Mouse (Mus musculus): ENCODE data around the gene A4galt.
"Not testable (repeated sequence)": the region's sequence is repeated elsewhere in the genome, so short reads cannot be mapped to it uniquely, and the experiment has no call there.

Gene A4galt

GRCm38 (mm10) chr15:83251176-83252004 is at the start of gene A4galt:
A4galt (minus strand) TSS chr15:83251774.
- peak; percentile 80 to 85 for DNase-seq

- DNase-seq, result peak; percentile 50 to 59
These were observed 48.5 kb upstream of the A4galt start for GRCm38 (mm10) chr15:83299916-83300582.

DNA sequence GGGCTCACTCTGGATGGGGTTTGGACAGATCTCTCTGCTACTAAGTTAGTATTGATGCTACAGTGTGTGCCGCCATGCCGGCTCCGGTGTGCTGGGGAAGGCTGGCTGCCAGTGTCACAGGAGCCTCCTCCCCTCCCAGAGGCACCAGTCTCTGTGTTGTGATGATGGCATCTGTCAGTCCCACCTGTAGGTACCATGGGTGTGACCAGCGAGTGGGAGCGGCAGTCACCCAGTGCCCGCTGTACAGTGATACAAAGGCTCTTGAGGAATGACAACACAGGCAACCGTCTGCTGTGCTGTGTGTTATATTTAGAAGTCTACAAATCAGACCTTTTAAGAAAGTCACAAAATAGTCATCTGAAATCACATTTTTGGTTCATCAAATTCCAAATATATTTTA is 47.9 kb upstream of the A4galt start:
- no peak for DNase-seq

GRCm38 (mm10) chr15:83298810-83299209 is 47.2 kb upstream of the A4galt start:
- DNase-seq, result no peak

DNA sequence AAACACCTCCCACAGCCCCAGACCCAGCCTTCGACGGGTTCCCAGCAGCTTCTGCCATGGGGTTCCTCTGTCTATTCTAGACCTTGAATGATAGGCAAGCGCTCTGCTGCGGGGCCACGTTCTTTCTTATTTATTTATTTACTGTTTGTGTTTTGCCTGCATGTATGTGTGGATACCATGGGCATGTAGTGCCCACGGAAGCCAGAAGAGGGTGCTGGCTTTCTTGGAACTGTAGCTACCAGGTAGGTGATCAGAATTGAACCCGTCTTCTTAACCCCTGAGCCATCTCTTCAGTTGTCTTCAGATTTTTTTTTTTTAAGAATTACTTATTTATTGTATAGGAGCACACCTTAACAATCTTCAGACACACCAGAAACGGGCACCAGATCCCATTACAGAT is 46.7 kb upstream of the A4galt start:
- peak in 1 of 2 experiments; percentile 57 for DNase-seq

DNA sequence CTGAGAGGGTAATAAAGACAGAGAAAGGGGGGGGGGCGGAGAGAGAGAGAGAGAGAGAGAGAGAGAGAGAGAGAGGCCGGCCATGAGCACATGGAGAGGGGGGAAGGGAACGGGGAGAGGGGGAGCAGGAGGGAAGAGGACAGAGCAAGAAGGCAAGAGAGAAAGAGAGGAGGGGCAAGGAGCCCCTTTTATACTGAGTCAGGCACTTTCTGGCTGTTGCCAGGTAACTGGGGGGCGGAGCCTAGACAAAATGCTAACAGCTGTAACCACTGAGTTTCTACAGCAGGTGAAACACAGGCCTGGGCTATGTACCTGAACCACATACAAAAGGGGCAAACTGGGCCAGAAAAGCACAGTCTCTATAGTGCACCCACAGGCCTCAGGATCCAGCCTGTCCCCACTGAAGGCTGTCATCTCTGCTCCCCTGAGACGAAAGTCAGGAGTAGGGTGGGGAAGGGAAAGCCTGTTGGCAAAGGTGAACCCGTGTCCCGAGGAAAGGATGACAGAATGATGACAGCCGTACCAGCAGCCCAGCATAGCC is 45.3 kb upstream of the A4galt start:
- DNase-seq, result peak; percentile 47 to 69

GRCm38 (mm10) chr15:83296050-83296449 is 44.5 kb upstream of the A4galt start:
- peak in 1 of 2 experiments; percentile 15 for DNase-seq

GRCm38 (mm10) chr15:83294954-83295353 is 43.4 kb upstream of the A4galt start:
- peak in 1 of 2 experiments; percentile 11 for DNase-seq

- DNase-seq, result peak; percentile 86 to 92
These were observed 42.4 kb upstream of the A4galt start for GRCm38 (mm10) chr15:83293706-83294645.

- peak; percentile 79 to 88 for DNase-seq
These were observed 41.6 kb upstream of the A4galt start for GRCm38 (mm10) chr15:83293144-83293543.

DNA sequence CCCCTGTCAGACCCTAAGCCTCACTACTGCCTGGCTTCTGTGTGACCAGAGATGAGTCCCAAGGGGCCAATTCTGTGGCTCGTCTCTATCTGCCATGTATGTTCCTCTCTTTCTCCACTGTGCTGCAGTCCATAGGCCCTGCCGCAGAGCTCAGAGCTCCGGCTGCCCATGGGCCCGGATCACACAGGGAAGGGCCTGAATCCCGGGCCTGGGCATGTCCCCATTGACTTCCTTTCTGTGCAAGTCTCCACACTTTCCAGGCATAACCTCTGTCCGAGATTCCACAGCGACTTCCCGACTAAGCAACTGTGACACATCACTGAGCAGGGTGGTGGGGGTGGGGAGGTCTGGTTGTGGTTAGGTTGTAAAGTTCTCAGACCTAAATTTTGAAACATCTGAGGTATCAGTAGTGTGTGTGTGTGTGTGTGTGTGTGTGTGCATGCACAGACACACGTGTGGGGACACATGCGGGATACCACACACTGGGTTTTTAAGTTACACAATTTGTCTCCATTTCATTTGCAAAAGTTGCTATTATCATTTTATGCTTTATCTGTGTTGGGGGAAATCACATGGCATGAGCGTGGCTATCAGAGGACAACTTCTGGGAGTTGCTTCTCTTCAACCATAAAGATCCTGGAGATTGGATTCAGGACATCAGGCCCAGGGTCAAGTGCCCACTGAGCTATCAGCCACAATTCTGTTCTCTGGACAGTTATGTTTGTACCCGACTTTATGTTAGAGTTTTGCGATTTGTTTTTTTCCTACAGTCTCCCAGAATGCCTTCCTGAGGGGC is 40.9 kb upstream of the A4galt start:
- peak; percentile 77 to 86 for DNase-seq

- no peak for DNase-seq
These were observed 39.3 kb upstream of the A4galt start for GRCm38 (mm10) chr15:83290899-83291298.

DNA sequence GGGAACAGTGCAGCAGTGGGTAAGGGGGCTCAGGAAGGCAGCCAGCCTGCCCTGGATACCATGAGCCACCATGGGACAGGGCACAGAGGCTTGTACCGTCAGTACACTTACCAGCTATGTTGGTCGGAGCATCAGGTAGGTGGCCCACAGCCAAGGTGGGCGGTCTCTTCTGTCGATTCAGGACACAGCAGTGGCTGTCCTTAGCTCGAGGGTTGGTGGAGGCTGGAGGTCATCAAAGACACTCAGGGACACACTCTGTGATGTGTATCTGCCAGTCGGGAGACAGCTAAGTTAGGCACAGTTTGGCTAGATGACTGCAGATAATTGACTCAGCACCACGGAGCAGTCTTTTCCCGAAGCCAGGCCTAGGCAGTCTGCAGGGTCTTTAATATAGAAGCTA is 33.3 kb upstream of the A4galt start:
- no peak for DNase-seq

- DNase-seq, result no peak
These were observed 30.8 kb upstream of the A4galt start for GRCm38 (mm10) chr15:83282397-83282796.

DNA sequence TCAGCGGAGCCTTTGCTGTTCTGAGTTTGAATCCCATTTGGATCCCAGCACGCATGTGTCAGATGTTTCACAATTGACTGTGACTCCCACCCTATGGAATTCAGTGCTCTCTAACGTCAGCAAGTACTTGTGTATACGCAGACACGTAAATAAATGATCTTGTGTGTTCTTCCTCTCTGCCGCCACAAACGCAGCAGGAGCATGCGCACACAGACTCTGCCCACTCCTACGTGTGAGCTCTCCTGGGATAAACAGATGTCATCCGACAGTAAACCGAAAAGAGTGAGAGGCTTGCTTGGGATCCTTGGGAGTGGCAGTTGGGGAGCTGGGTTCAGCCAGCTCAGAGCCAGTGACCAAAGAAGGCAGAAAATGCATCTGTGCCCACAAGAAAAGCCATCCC is 29.7 kb upstream of the A4galt start:
- no peak for DNase-seq

- no peak for DNase-seq
These were observed 27.0 kb upstream of the A4galt start for GRCm38 (mm10) chr15:83278579-83278978.

DNA sequence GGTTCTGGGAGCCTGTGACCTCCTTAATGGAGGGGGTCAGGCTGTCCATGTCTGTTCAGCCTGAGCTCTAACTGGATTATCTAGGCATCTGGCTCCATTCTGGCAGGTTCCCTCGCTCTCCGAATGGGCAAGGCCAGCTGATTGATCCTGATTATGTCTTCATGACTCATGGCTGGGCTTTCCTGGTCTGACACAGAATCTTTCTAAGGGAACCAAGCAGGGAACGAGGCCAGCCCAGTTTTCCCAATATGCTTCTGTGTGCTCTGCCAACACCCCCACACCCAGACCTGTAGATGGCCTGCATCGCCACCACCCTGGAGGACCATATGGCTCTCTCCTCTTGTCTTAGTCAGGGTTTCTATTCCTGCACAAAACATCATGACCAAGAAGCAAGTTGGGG is 25.9 kb upstream of the A4galt start:
- DNase-seq, result no peak

GRCm38 (mm10) chr15:83274237-83274636 is 22.7 kb upstream of the A4galt start:
- DNase-seq, result not testable (repeated sequence)

- no peak for DNase-seq
These were observed 21.4 kb upstream of the A4galt start for GRCm38 (mm10) chr15:83273017-83273416.

DNA sequence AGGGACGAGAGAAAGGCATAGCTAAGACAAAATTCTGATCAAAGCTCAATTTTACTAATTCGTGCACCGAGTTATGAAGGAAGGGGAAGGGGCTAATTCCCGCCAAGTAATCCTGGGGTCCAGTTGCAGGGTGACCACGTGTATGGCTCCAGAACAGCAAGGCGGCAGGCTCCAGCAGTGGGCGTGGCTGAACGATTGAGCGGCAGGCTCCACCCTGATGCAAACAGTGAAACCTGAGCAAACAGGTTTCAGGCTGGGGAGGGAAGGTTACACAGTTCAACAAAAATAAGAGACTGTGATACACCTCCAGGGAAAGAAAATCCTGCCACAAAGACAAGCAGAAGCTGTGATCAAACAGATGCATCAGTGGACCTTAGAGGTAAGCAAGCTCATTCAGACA is 19.6 kb upstream of the A4galt start:
- not testable (repeated sequence) for DNase-seq

DNA sequence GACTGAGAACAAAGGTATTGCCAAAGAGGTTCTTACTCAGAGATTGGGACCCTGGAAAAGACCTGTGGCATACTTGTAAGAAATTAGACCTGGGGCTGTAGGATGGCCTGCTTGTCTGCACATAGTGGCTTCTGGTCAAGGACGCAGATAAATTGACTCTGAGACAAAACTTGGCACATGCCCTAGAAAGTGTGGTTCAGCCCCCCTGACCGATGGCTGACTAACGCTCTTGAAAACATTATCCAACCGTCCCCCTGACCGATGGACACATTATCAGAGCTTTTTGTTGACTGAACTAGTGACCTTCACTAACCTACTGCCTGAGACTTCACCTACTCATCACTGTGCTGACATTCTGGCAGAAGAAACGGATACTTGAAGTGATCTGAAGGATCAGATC is 18.4 kb upstream of the A4galt start:
- DNase-seq, result not testable (repeated sequence)

- not testable (repeated sequence) for DNase-seq
These were observed 16.9 kb upstream of the A4galt start for GRCm38 (mm10) chr15:83268428-83268827.

Data from kidney, postnatal 36 days (tissue).